Mouse (Mus musculus): ENCODE measurements around the gene Psg22. TPM values are rescaled to one million over a fixed set of nuclear protein-coding genes. Genes with fewer than 3 reads are reported as not detected.
A peak's percentile ranks its signal among the peaks of the same experiment; 100 is the strongest.
"Not testable (repeated sequence)": the region's sequence is repeated elsewhere in the genome, so short reads cannot be mapped to it uniquely, and the experiment has no call there.

The Psg22 gene
- total RNA-seq (2014; rRNA removed; ENCODE audit: low replicate concordance) = not detected in 2 replicates
- 0.05 TPM in 1 of 2 replicates, not detected in the other for polyA plus RNA-seq (2015; fragmentation: Nextera tagmentation; extraction: Ambion mirVana)

- no peak for ATAC-seq (ENCODE audit: insufficient read depth, low read depth)
- H3K4me2 ChIP-seq (ENCODE audit: low read depth, low read length) = no peak within 1 kb of the TSS
- DNase-seq (ENCODE audit: low spot score) = no peak
- H3K9me3 ChIP-seq (replicated peaks; ENCODE audit: control insufficient read depth, low read length) = no peaks in the 10 kb centered on the region
- no peak within 1 kb of the TSS for H3K4me3 ChIP-seq (ENCODE audit: low read depth, low read length)
- 22% methylated on average over 2 of the region's 2 CpGs for WGBS
- no peaks in the 10 kb centered on the region for H3K4me1 ChIP-seq (ENCODE audit: control insufficient read depth, insufficient read depth)
- H3K27ac ChIP-seq (ENCODE audit: low read depth) = no peak within 1 kb of the TSS
- H3K36me3 ChIP-seq (replicated peaks; ENCODE audit: control insufficient read depth, insufficient read depth, low read length) = no peaks in the 10 kb centered on the region
- TF ChIP-seq EP300 (IDR thresholded peaks at IDR 0.05; ENCODE audit: low read depth) = no peak
- no peak for TF ChIP-seq CTCF (IDR thresholded peaks at IDR 0.05; ENCODE audit: low read depth)
- H3K9ac ChIP-seq (replicated peaks; ENCODE audit: low read depth, low read length) = no peak within 1 kb of the TSS
- H3K27me3 ChIP-seq (ENCODE audit: control insufficient read depth, insufficient read depth, low read length) = no peaks in the 10 kb centered on the region
These were observed at the start of gene Psg22 for GRCm38 (mm10) chr7:18717790-18718189. Gene Psg22, plus strand, starts transcription at chr7:18718090.

- H3K27ac ChIP-seq (ENCODE audit: low read depth) = no peak overlapping the region
- WGBS = 43% methylated on average over 2 of the region's 2 CpGs
- H3K4me2 ChIP-seq (ENCODE audit: low read depth, low read length) = no peak overlapping the region
- H3K27me3 ChIP-seq (ENCODE audit: control insufficient read depth, insufficient read depth, low read length) = no peaks in the 10 kb centered on the region
- H3K4me3 ChIP-seq (ENCODE audit: low read depth, low read length) = no peak overlapping the region
- ATAC-seq (ENCODE audit: insufficient read depth, low read depth) (no peak), DNase-seq (ENCODE audit: low spot score) (peak; percentile 34)
- H3K36me3 ChIP-seq (replicated peaks; ENCODE audit: control insufficient read depth, insufficient read depth, low read length) = no peaks in the 10 kb centered on the region
- H3K9me3 ChIP-seq (replicated peaks; ENCODE audit: control insufficient read depth, low read length) = no peaks in the 10 kb centered on the region
- H3K9ac ChIP-seq (replicated peaks; ENCODE audit: low read depth, low read length) = no peak overlapping the region
- TF ChIP-seq CTCF (IDR thresholded peaks at IDR 0.05; ENCODE audit: low read depth) = peak; percentile 68
- TF ChIP-seq EP300 (IDR thresholded peaks at IDR 0.05; ENCODE audit: low read depth) = no peak
- no peaks in the 10 kb centered on the region for H3K4me1 ChIP-seq (ENCODE audit: control insufficient read depth, insufficient read depth)
These were observed 38.1 kb upstream of the Psg22 start for GRCm38 (mm10) chr7:18679772-18680171.

DNA sequence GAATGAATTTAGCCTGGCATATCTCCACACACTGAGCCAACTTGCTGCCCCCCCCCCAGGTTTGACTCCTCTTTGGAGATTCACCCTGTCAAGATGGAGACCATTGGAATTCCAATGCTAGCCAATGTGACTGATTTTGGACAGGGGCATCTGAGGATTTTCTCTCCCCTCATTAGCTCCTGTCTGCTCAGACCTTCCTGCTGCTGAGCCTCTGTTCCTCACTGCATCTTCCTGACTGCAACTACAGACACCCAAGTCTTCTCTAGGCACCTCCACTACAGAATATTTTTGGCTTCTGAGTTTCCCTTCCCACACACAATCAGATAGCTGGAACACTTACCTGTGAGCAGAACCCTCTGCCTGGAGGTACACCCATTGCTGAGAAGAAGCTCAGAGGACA lies 32.3 kb upstream of the Psg22 start:
- Histone ChIP-seq H3K27ac (ENCODE audit: low read depth) (no peak overlapping the region), H3K4me3 (ENCODE audit: low read depth, low read length) (no peak overlapping the region), H3K9ac (replicated peaks; ENCODE audit: low read depth, low read length) (no peak overlapping the region), H3K9me3 (replicated peaks; ENCODE audit: control insufficient read depth, low read length) (no peaks in the 10 kb centered on the region), H3K4me2 (ENCODE audit: low read depth, low read length) (no peak overlapping the region), H3K27me3 (ENCODE audit: control insufficient read depth, insufficient read depth, low read length) (no peaks in the 10 kb centered on the region), H3K36me3 (replicated peaks; ENCODE audit: control insufficient read depth, insufficient read depth, low read length) (no peaks in the 10 kb centered on the region), H3K4me1 (ENCODE audit: control insufficient read depth, insufficient read depth) (no peaks in the 10 kb centered on the region)
- no peak for DNase-seq (ENCODE audit: low spot score)
- ATAC-seq (ENCODE audit: insufficient read depth, low read depth) = no peak
- TF ChIP-seq EP300 (IDR thresholded peaks at IDR 0.05; ENCODE audit: low read depth) (no peak), CTCF (IDR thresholded peaks at IDR 0.05; ENCODE audit: low read depth) (no peak)

DNA sequence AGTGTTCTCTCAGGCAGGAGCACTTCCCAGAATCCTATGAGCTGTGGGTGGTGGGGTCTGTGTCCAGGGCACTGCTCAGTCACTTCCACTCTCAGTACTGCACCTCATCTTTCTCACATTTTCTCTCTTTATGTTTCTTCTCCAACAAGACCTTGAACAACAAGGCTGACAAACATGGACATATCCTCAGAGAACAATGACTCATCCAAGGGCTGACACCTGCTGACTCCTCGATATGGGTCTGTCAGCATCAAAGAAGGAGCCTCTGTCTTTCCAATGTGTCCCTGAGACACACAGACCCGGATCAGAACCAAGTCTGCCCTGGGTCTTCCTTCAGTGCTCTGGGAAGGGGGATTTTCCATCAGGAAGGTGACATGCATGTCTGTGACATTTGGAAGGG lies 31.8 kb upstream of the Psg22 start, which contains the start of gene Psg20:
Psg20 (minus strand) TSS at position 101 of the 400 bp plus-strand sequence.
- Histone ChIP-seq H3K9me3 (replicated peaks; ENCODE audit: control insufficient read depth, low read length) (no peaks in the 10 kb centered on the region), H3K4me1 (ENCODE audit: control insufficient read depth, insufficient read depth) (no peaks in the 10 kb centered on the region), H3K9ac (replicated peaks; ENCODE audit: low read depth, low read length) (no peak within 1 kb of the TSS), H3K27me3 (ENCODE audit: control insufficient read depth, insufficient read depth, low read length) (no peaks in the 10 kb centered on the region), H3K4me2 (ENCODE audit: low read depth, low read length) (no peak within 1 kb of the TSS), H3K36me3 (replicated peaks; ENCODE audit: control insufficient read depth, insufficient read depth, low read length) (no peaks in the 10 kb centered on the region), H3K27ac (ENCODE audit: low read depth) (no peak within 1 kb of the TSS), H3K4me3 (ENCODE audit: low read depth, low read length) (no peak within 1 kb of the TSS)
- no peak for TF ChIP-seq CTCF (IDR thresholded peaks at IDR 0.05; ENCODE audit: low read depth)
- no peak for TF ChIP-seq EP300 (IDR thresholded peaks at IDR 0.05; ENCODE audit: low read depth)
- WGBS = 43% methylated on average over 2 of the region's 2 CpGs
- DNase-seq (ENCODE audit: low spot score) (no peak), ATAC-seq (ENCODE audit: insufficient read depth, low read depth) (no peak)

DNA sequence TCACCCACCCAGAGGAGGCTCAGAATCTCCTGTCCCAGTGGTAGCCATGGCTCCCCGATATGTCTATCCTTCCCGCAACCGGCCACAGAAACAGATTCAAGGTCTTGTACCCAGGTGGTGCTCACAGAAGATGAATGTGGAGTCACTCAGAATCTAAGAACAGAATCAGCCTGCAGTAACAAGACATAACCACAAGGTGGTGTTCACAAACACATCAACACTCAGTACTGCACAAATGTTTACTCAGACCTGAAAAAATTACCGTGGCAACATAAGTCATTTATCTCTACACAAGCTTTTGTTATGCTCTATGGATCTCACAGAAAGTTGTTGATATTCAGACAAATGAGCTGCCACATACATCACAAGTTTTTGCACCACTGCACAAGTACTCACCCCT lies 7.6 kb upstream of the Psg22 start:
- not testable (repeated sequence) for H3K4me1 ChIP-seq (ENCODE audit: control insufficient read depth, insufficient read depth); H3K27ac ChIP-seq (ENCODE audit: low read depth); H3K9me3 ChIP-seq (replicated peaks; ENCODE audit: control insufficient read depth, low read length); H3K9ac ChIP-seq (replicated peaks; ENCODE audit: low read depth, low read length); H3K4me3 ChIP-seq (ENCODE audit: low read depth, low read length); DNase-seq (ENCODE audit: low spot score); H3K4me2 ChIP-seq (ENCODE audit: low read depth, low read length); ATAC-seq (ENCODE audit: insufficient read depth, low read depth); H3K36me3 ChIP-seq (replicated peaks; ENCODE audit: control insufficient read depth, insufficient read depth, low read length); H3K27me3 ChIP-seq (ENCODE audit: control insufficient read depth, insufficient read depth, low read length)
- peak; percentile 41 for TF ChIP-seq CTCF (IDR thresholded peaks at IDR 0.05; ENCODE audit: low read depth)
- WGBS = 72% methylated on average over 4 of the region's 4 CpGs

GRCm38 (mm10) chr7:18710846-18711245 lies 7.0 kb upstream of the Psg22 start:
- Histone ChIP-seq H3K4me3 (ENCODE audit: low read depth, low read length) (no peak overlapping the region), H3K36me3 (replicated peaks; ENCODE audit: control insufficient read depth, insufficient read depth, low read length) (no peaks in the 10 kb centered on the region), H3K9ac (replicated peaks; ENCODE audit: low read depth, low read length) (no peak overlapping the region), H3K27ac (ENCODE audit: low read depth) (no peak overlapping the region), H3K27me3 (ENCODE audit: control insufficient read depth, insufficient read depth, low read length) (no peaks in the 10 kb centered on the region), H3K9me3 (replicated peaks; ENCODE audit: control insufficient read depth, low read length) (no peaks in the 10 kb centered on the region), H3K4me1 (ENCODE audit: control insufficient read depth, insufficient read depth) (no peaks in the 10 kb centered on the region), H3K4me2 (ENCODE audit: low read depth, low read length) (no peak overlapping the region)
- no peak for TF ChIP-seq EP300 (IDR thresholded peaks at IDR 0.05; ENCODE audit: low read depth)
- no peak for TF ChIP-seq CTCF (IDR thresholded peaks at IDR 0.05; ENCODE audit: low read depth)
- WGBS = 41% methylated on average over 1 of the region's 1 CpGs
- DNase-seq (ENCODE audit: low spot score) (no peak), ATAC-seq (ENCODE audit: insufficient read depth, low read depth) (no peak)
